Mouse (Mus musculus): ENCODE results near the gene Nr2c1.
A peak's percentile ranks its signal among the peaks of the same experiment; 100 is the strongest.

Nr2c1 gene

DNA sequence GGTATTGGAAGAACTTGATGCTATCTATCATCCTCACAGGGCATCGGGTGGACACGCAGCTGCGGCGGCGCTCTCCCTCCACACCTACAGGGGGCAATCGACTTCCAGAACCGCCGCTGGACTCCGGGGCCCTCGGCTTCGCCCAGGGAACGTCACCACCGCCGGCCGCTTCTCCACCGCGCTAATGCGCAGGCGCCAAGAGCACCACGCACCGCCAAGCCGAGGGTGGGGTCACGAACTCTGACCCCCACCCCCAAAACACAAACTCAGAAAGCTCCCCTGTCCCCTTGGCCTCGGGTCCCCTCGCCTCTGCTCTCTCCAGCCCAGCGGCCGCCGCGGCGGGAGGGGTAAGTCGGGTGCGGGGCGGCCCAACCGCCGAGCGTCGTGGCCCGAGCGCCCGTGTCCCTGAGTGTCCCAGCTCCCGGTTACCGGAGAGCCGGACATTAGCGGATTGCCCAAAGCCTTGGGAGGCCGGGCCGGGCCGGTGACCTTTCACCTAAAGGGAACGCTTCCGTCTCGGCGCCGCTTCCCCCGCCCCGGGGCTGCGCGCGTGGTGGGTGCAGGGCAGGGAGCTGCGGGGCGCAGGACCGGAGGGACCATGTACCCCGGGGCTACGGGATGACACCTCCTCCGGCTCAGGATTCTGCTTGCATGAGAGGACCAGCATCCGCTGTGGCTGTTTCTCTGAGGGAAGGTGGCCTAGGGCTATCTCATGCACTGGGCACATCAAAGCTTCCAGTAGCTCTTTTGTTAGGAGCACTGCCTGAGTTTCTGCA lies at the start of gene Nr2c1:
Nr2c1 (plus strand) TSS at position 268 of the 776 bp plus-strand sequence.
- DNase-seq, result peak; percentile 76 to 78

DNA sequence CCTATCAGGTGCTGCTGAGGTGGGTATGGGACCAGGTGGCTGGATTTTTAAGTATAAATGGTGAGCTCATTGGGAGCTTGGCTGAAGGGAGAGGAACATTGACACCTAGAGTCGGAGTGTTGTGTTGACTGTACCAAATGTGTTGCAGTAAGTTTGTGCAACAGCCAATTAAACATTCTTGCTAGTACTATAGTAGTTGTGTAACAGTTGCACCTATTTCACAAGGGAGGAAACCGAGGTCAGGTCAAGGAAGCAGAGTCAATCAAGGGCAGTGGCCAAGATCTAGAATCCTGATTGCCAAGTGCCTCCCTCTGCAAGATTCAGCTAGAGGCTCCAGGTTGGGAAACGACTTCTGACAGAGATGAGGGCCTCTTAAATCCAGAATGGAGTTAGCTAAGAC lies 49.7 kb upstream of the Nr2c1 start:
- no peak for DNase-seq

DNA sequence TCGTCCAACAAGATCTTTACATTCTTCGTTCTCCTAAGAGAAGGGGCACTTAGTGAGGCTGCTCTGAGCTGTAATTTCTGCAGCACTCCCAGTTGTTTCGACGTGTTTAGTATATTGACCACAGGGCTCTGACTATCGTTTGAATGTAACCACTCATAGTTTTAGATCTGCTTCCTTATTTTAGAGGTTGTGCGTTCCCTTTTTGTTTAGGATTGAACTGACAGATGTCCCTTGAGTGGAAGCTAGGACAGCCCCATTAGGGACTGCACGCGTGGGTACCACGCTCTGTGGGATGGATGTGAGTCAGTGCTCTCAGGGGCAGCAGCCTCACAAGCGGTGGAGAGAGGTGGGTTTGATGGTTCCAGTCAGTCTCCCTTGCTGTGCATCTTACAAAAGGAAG lies 42.3 kb upstream of the Nr2c1 start:
- DNase-seq, result no peak

GRCm38 (mm10) chr10:94107168-94107567 lies 40.7 kb upstream of the Nr2c1 start:
- DNase-seq, result no peak

DNA sequence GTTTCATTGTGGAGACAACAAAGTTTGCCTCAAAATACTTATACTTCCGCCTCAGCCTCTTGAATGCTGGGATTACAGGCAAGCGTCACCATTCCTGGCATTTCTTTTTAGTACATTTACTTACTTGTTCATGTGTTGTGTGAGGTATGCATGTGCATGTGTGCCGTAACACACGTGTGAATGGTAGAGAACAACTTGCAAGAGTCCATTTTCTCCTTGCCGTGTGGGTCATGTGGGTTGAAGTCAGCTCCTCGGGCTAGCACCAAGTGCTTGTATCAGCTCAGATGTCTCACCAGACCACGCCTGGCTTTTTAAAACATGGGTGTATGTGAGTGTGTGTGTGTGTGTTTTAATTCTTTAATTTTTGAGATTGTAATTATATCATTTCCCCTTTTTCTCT lies 40.2 kb upstream of the Nr2c1 start:
- no peak for DNase-seq

- no peak for DNase-seq
Observed at GRCm38 (mm10) chr10:94108791-94109190, 39.0 kb upstream of the Nr2c1 start.

GRCm38 (mm10) chr10:94110834-94111754 lies 36.7 kb upstream of the Nr2c1 start:
- no peak for DNase-seq

- DNase-seq, result no peak
Observed at GRCm38 (mm10) chr10:94112207-94112606, 35.6 kb upstream of the Nr2c1 start.

DNA sequence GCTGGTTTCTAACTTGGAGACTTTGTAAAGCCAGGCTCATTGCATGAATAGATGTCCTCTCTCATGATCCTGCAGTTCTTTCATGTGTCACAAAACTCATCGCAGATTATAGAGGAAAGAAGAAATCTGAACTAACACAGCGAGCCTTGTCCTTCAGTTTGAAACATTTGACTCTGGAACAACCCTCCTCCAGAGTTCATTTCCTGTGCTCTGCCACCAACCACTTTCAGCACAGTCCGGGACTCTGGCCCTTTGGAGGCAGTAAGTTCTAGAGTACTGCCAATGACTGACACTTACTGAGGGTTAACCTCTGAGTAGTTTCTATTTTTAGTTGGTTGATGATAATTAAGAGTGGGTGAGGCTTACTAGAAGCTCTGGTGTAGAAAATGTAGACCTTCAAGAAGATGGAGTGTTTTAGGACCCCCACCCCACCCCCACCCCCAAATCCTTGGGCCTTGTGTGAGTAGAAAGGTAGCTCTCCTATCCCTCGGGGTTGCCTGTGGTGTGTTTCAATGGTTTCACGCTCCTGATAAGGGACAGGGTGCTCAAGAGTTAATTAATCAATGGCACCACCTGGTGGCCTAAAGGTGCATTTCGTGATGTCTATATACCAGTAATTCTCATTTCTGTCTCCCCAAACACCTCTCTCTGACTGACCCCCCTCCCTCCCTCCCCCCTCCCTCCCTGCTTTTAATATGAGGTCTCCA lies 31.8 kb upstream of the Nr2c1 start:
- peak; percentile 63 to 73 for DNase-seq

- no peak for DNase-seq
Observed at GRCm38 (mm10) chr10:94116781-94117340, 31.0 kb upstream of the Nr2c1 start.

DNA sequence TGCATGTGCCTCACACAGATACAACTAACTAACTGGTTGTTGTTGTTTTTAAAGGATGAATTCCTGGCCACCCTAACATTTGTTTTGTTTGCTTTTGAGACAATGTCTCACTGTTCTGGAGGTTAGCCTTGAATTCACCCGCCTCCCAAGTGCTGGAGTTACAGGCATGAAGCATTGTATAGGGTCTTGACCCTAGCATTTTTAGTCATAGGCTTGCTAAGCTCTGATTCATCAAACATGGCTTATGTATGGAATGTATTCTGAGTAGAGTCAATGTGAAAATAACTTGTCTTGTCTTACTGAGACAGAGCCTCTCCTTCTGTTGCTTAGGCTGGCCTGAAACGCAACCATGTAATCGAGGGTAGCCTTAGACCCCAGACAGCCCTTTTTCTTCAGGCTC lies 29.9 kb upstream of the Nr2c1 start:
- DNase-seq, result no peak

- no peak for DNase-seq
Observed at GRCm38 (mm10) chr10:94118993-94119392, 28.8 kb upstream of the Nr2c1 start.

DNA sequence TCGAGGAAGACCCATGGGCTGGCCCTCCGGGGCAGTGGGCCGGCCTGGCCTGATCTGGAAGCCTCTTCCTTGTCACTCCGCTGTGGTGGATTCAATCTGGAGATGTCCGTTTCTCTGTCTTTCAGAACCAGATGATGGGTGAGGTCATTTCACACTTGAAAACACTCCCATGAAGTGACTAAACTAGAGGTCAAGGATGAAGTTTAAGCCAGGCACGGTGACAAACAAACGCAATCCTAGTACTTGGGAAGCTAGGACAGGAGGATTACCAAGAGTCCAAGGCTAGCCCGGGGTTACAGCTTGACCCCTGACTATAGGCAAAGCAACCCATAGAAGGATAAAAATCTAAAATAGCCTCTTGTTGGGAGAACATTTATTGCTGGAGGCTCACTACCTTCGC lies 27.1 kb upstream of the Nr2c1 start:
- no peak for DNase-seq

GRCm38 (mm10) chr10:94122595-94122994 lies 25.2 kb upstream of the Nr2c1 start:
- DNase-seq, result no peak

DNA sequence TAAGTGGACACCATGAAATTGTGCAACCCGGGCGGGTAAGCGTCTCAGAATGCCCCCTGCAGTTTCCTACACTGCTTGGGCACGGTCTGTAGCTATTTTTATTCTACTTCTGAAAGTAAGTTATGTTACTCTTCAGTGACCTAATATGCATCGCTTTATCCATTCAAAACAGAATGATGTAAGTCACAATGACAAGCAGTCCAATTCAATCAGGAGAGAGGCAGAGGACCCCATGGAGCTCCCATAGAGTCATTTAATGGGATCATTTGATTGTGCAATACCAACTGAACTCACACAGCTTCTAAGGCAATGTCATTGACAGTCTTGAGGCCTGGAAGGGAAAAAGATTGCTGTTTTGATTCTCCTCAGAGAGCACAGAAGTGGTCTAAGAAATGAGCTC lies 24.2 kb upstream of the Nr2c1 start:
- no peak for DNase-seq

- peak in 1 of 2 experiments; percentile 11 for DNase-seq
Observed at GRCm38 (mm10) chr10:94124376-94124775, 23.4 kb upstream of the Nr2c1 start.

GRCm38 (mm10) chr10:94129680-94130119 lies 18.1 kb upstream of the Nr2c1 start:
- DNase-seq, result no peak

DNA sequence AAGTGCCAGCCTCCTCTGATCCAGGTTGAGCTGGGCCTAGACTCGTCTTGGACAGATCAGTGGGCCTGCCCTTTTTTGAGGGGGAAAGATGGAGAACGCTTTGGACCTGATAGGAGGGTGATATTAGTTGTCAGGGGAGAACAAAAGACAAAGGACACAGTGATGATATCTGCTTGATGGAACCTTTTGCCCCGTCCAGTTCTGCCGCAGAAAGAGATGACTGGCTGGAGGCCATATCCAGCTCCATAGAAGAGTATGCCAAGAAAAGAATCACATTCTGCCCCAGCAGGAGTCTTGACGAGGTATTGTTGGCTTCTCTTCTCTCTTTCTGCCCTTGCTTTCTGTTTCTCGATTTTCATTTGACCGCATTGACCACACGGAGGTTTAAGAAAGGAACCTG lies 14.7 kb upstream of the Nr2c1 start:
- DNase-seq, result no peak

- no peak for DNase-seq
Observed at GRCm38 (mm10) chr10:94133674-94134073, 14.1 kb upstream of the Nr2c1 start.

- DNase-seq, result no peak
Observed at GRCm38 (mm10) chr10:94134535-94135390, 13.1 kb upstream of the Nr2c1 start.

GRCm38 (mm10) chr10:94138890-94139482 lies 8.8 kb upstream of the Nr2c1 start:
- no peak for DNase-seq
